Mouse (Mus musculus) monocyte, adult 59 days (primary cell): ENCODE data around the gene Il10. TPM values are rescaled to one million over a fixed set of nuclear protein-coding genes. Genes with fewer than 3 reads are reported as not detected.

Source experiments
- total RNA-seq, 2 experiments: library from RNA; stranded (reverse); gene quantifications; one replicate each; pipeline ENCODE4 v1.2.4; 2023

Gene Il10
- 1 to 10 TPM in 1 of 2 experiments, under 1 TPM in 1; 0.86 to 1.1 TPM for total RNA-seq

DNA sequence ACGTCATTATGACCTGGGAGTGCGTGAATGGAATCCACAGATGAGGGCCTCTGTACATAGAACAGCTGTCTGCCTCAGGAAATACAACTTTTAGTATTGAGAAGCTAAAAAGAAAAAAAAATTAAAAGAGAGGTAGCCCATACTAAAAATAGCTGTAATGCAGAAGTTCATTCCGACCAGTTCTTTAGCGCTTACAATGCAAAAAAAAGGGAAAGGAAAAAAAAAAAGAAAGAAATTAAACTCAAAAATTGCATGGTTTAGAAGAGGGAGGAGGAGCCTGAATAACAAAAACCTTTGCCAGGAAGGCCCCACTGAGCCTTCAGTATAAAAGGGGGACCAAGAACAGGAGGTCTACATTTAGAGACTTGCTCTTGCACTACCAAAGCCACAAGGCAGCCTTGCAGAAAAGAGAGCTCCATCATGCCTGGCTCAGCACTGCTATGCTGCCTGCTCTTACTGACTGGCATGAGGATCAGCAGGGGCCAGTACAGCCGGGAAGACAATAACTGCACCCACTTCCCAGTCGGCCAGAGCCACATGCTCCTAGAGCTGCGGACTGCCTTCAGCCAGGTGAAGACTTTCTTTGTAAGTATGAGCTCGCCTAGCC is at the start of gene Il10:
Gene Il10 (plus strand): TSS at position 354 of the 607 bp plus-strand sequence.

Other genes starting within 250 kb of the Il10 start
- not detected for gene Fcamr, start 218.9 kb upstream of the Il10 start, total RNA-seq
- gene Pigr, start 193.2 kb upstream of the Il10 start, total RNA-seq: not detected
- gene Fcmr, start 154.2 kb upstream of the Il10 start, total RNA-seq: 1 to 10 TPM; 1.2 to 4.0 TPM
- gene Il24, start 132.4 kb upstream of the Il10 start, total RNA-seq: not detected
- not detected for gene Il20, start 108.4 kb upstream of the Il10 start, total RNA-seq
- not detected for gene Il19, start 79.7 kb upstream of the Il10 start, total RNA-seq
- gene Mapkapk2, start 78.0 kb downstream of the Il10 start, total RNA-seq: 100 to 1,000 TPM; 437 to 448 TPM
- 10 to 100 TPM; 11.9 to 13.1 TPM for gene Dyrk3, start 118.5 kb downstream of the Il10 start, total RNA-seq
- gene Eif2d, start 133.3 kb downstream of the Il10 start, total RNA-seq: 10 to 100 TPM; 12.3 to 17.0 TPM
- 100 to 1,000 TPM; 197 to 202 TPM for gene Rassf5, start 225.4 kb downstream of the Il10 start, total RNA-seq